Mouse (Mus musculus): ENCODE results near the gene Pdzd2. TPM values are rescaled to one million over a fixed set of nuclear protein-coding genes. Genes with fewer than 3 reads are reported as not detected.
A peak's percentile ranks its signal among the peaks of the same experiment; 100 is the strongest.

The Pdzd2 gene
- polyA plus RNA-seq, 1 experiment, result 9.3 TPM

GRCm38 (mm10) chr15:12357459-12357858 is 382.3 kb downstream of the Pdzd2 start:
- TF ChIP-seq POLR2A (IDR thresholded peaks at IDR 0.05; ENCODE audit: control insufficient read depth, low read depth, low read length) (no peak), CTCF (IDR thresholded peaks at IDR 0.05; ENCODE audit: control insufficient read depth, insufficient read depth, insufficient replicate concordance, low read depth, low read length) (no peak)
- peaks cover 2% of the 10 kb centered on the region; the same call in 1 of the 2 replicates for H3K4me1 ChIP-seq (ENCODE audit: control insufficient read depth, insufficient read depth, low read length)
- no peak overlapping the region for H3K27ac ChIP-seq (ENCODE audit: control insufficient read depth, insufficient read depth, low read depth, low read length)
- no peaks in the 10 kb centered on the region for H3K36me3 ChIP-seq (ENCODE audit: control insufficient read depth, insufficient read depth, low read length)
- no peak overlapping the region for H3K4me3 ChIP-seq (ENCODE audit: control insufficient read depth, low read depth, low read length)
- no peaks in the 10 kb centered on the region for H3K27me3 ChIP-seq (ENCODE audit: control insufficient read depth, insufficient read depth, low read length)

GRCm38 (mm10) chr15:12355907-12356306 is 383.8 kb downstream of the Pdzd2 start:
- H3K36me3 ChIP-seq (ENCODE audit: control insufficient read depth, insufficient read depth, low read length), result no peaks in the 10 kb centered on the region

GRCm38 (mm10) chr15:12355261-12355660 is 384.5 kb downstream of the Pdzd2 start:
- Histone ChIP-seq H3K4me1 (ENCODE audit: control insufficient read depth, insufficient read depth, low read length) (no peaks in the 10 kb centered on the region), H3K27me3 (ENCODE audit: control insufficient read depth, insufficient read depth, low read length) (no peaks in the 10 kb centered on the region), H3K36me3 (ENCODE audit: control insufficient read depth, insufficient read depth, low read length) (no peaks in the 10 kb centered on the region), H3K27ac (ENCODE audit: control insufficient read depth, insufficient read depth, low read depth, low read length) (no peak overlapping the region), H3K4me3 (ENCODE audit: control insufficient read depth, low read depth, low read length) (no peak overlapping the region)
- TF ChIP-seq CTCF (IDR thresholded peaks at IDR 0.05; ENCODE audit: control insufficient read depth, insufficient read depth, insufficient replicate concordance, low read depth, low read length) (no peak), POLR2A (IDR thresholded peaks at IDR 0.05; ENCODE audit: control insufficient read depth, low read depth, low read length) (no peak)

More at GRCm38 (mm10) chr15:12355907-12356306, 383.8 kb downstream of the Pdzd2 start:
- Histone ChIP-seq H3K27me3 (ENCODE audit: control insufficient read depth, insufficient read depth, low read length) (no peaks in the 10 kb centered on the region), H3K4me1 (ENCODE audit: control insufficient read depth, insufficient read depth, low read length) (peaks cover 2% of the 10 kb centered on the region; the same call in 1 of the 2 replicates), H3K4me3 (ENCODE audit: control insufficient read depth, low read depth, low read length) (no peak overlapping the region), H3K27ac (ENCODE audit: control insufficient read depth, insufficient read depth, low read depth, low read length) (peak overlapping the region; percentile 75)
- TF ChIP-seq POLR2A (IDR thresholded peaks at IDR 0.05; ENCODE audit: control insufficient read depth, low read depth, low read length) (no peak), CTCF (IDR thresholded peaks at IDR 0.05; ENCODE audit: control insufficient read depth, insufficient read depth, insufficient replicate concordance, low read depth, low read length) (no peak)

- peak overlapping the region; percentile 8; the same call in 1 of the 2 replicates for H3K27ac ChIP-seq (ENCODE audit: control insufficient read depth, insufficient read depth, low read depth, low read length)
- no peaks in the 10 kb centered on the region for H3K27me3 ChIP-seq (ENCODE audit: control insufficient read depth, insufficient read depth, low read length)
- peaks cover 2% of the 10 kb centered on the region; the same call in 1 of the 2 replicates for H3K36me3 ChIP-seq (ENCODE audit: control insufficient read depth, insufficient read depth, low read length)
- no peak overlapping the region for H3K4me3 ChIP-seq (ENCODE audit: control insufficient read depth, low read depth, low read length)
- no peak for TF ChIP-seq POLR2A (IDR thresholded peaks at IDR 0.05; ENCODE audit: control insufficient read depth, low read depth, low read length)
- no peak for TF ChIP-seq CTCF (IDR thresholded peaks at IDR 0.05; ENCODE audit: control insufficient read depth, insufficient read depth, insufficient replicate concordance, low read depth, low read length)
- no peaks in the 10 kb centered on the region for H3K4me1 ChIP-seq (ENCODE audit: control insufficient read depth, insufficient read depth, low read length)
Observed at GRCm38 (mm10) chr15:12354281-12354810, 385.4 kb downstream of the Pdzd2 start.

- H3K36me3 ChIP-seq (ENCODE audit: control insufficient read depth, insufficient read depth, low read length), result peaks cover 2% of the 10 kb centered on the region; the same call in 1 of the 2 replicates
Observed at GRCm38 (mm10) chr15:12351470-12351869, 388.3 kb downstream of the Pdzd2 start.

GRCm38 (mm10) chr15:12349840-12350239 is 389.9 kb downstream of the Pdzd2 start:
- peaks cover 2% of the 10 kb centered on the region; the same call in 1 of the 2 replicates for H3K36me3 ChIP-seq (ENCODE audit: control insufficient read depth, insufficient read depth, low read length)

More at GRCm38 (mm10) chr15:12351470-12351869, 388.3 kb downstream of the Pdzd2 start:
- Histone ChIP-seq H3K27me3 (ENCODE audit: control insufficient read depth, insufficient read depth, low read length) (no peaks in the 10 kb centered on the region), H3K4me3 (ENCODE audit: control insufficient read depth, low read depth, low read length) (no peak overlapping the region), H3K27ac (ENCODE audit: control insufficient read depth, insufficient read depth, low read depth, low read length) (no peak overlapping the region), H3K4me1 (ENCODE audit: control insufficient read depth, insufficient read depth, low read length) (no peaks in the 10 kb centered on the region)
- no peak for TF ChIP-seq CTCF (IDR thresholded peaks at IDR 0.05; ENCODE audit: control insufficient read depth, insufficient read depth, insufficient replicate concordance, low read depth, low read length)

GRCm38 (mm10) chr15:12348950-12349349 is 390.8 kb downstream of the Pdzd2 start:
- TF ChIP-seq POLR2A (IDR thresholded peaks at IDR 0.05; ENCODE audit: control insufficient read depth, low read depth, low read length), result no peak
- no peak for TF ChIP-seq CTCF (IDR thresholded peaks at IDR 0.05; ENCODE audit: control insufficient read depth, insufficient read depth, insufficient replicate concordance, low read depth, low read length)
- H3K27me3 ChIP-seq (ENCODE audit: control insufficient read depth, insufficient read depth, low read length), result no peaks in the 10 kb centered on the region
- no peaks in the 10 kb centered on the region for H3K4me1 ChIP-seq (ENCODE audit: control insufficient read depth, insufficient read depth, low read length)
- peaks cover 2% of the 10 kb centered on the region; the same call in 1 of the 2 replicates for H3K36me3 ChIP-seq (ENCODE audit: control insufficient read depth, insufficient read depth, low read length)
- H3K27ac ChIP-seq (ENCODE audit: control insufficient read depth, insufficient read depth, low read depth, low read length), result no peak overlapping the region
- H3K4me3 ChIP-seq (ENCODE audit: control insufficient read depth, low read depth, low read length), result no peak overlapping the region

More at GRCm38 (mm10) chr15:12349840-12350239, 389.9 kb downstream of the Pdzd2 start:
- no peak overlapping the region for H3K27ac ChIP-seq (ENCODE audit: control insufficient read depth, insufficient read depth, low read depth, low read length)
- no peaks in the 10 kb centered on the region for H3K27me3 ChIP-seq (ENCODE audit: control insufficient read depth, insufficient read depth, low read length)
- H3K4me3 ChIP-seq (ENCODE audit: control insufficient read depth, low read depth, low read length), result no peak overlapping the region
- no peaks in the 10 kb centered on the region for H3K4me1 ChIP-seq (ENCODE audit: control insufficient read depth, insufficient read depth, low read length)
- TF ChIP-seq POLR2A (IDR thresholded peaks at IDR 0.05; ENCODE audit: control insufficient read depth, low read depth, low read length) (no peak), CTCF (IDR thresholded peaks at IDR 0.05; ENCODE audit: control insufficient read depth, insufficient read depth, insufficient replicate concordance, low read depth, low read length) (no peak)

Measured in testis, adult 2 months (tissue).